ENCODE assay signal across 23 mouse cellular contexts in the genomic region with DNA sequence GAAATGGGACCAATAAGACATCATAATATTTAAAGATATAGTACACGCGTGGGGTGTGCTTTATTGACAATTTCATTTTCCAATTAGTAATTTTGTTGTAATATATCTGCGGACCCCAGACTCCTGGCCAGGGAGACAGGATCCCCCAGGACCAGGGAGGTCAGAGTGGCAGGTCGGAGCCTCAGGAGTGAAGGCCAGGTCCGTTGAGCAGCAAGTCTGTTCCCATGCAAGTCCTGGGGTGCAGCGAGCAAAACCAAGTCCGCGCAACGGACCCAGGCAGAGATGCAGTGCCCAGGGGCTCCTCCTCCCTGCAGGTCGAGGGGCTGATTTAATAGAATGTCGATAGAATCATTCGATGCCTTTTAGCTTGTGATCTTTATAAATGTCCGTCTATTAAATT. TPM values are rescaled to one million over a fixed set of nuclear protein-coding genes. Genes with fewer than 3 reads are reported as not detected.
"Had no signal": no experiment of that assay in that cellular context is flagged by ENCODE, and none has a peak within 500 bp of the region (broad histone marks: within the 10 kb centered on the region; RNA-seq: fewer than 3 reads in every experiment).

No protein-coding gene starts in this region.

- H3K9ac ChIP-seq: kidney, embryonic 15.5 days; liver, embryonic 13.5 days; neural tube, embryonic 12.5 days; stomach, embryonic 15.5 days had no signal

- H3K4me3 ChIP-seq: kidney, embryonic 15.5 days; left cerebral cortex, adult 2 months; liver, embryonic 13.5 days; neural tube, embryonic 12.5 days; stomach, embryonic 15.5 days had no signal

- H3K36me3 ChIP-seq: kidney, embryonic 15.5 days; liver, embryonic 13.5 days; neural tube, embryonic 12.5 days; stomach, embryonic 15.5 days had no signal

- H3K4me1 ChIP-seq: liver, embryonic 13.5 days had no signal

- H3K27ac ChIP-seq: kidney, embryonic 15.5 days; left cerebral cortex, adult 2 months; liver, embryonic 13.5 days; neural tube, embryonic 12.5 days; stomach, embryonic 15.5 days had no signal

- H3K9me3 ChIP-seq: kidney, embryonic 15.5 days; liver, embryonic 13.5 days; neural tube, embryonic 12.5 days; stomach, embryonic 15.5 days had no signal

- H3K4me2 ChIP-seq: kidney, embryonic 15.5 days; liver, embryonic 13.5 days; neural tube, embryonic 12.5 days; stomach, embryonic 15.5 days had no signal

- DNase-seq: kidney, adult 11 months; kidney, adult 8-10 months; kidney, postnatal 10 days; kidney, postnatal 36 days; layer of hippocampus, postnatal 36 days; left cerebral cortex, postnatal 4 days; liver, embryonic 13.5 days; lung, adult 2 months; lung, postnatal 14 days; lung, postnatal 4 days; retina, postnatal 1 day; right cerebral cortex, postnatal 25 days; spleen, adult 18-20 months; thymus, postnatal 25 days had no signal

RNA-seq across cellular contexts. Expression of gene Mnx1, which starts 9.1 kb away (rescaled TPM):
- polyA plus RNA-seq: kidney, embryonic 15.5 days; liver, adult 2 months; liver, embryonic 13.5 days; liver, embryonic 16.5 days; lung, adult 2 months; lung, embryonic 16.5 days; midbrain, postnatal 0 days; thymus, postnatal 0 days had no signal
